Mouse (Mus musculus): Measurements from ENCODE around the gene Gpa33. TPM values are rescaled to one million over a fixed set of nuclear protein-coding genes. Genes with fewer than 3 reads are reported as not detected.

Gene Gpa33
- polyA plus RNA-seq, 1 experiment from 2014 or later = 0.29 TPM

DNA sequence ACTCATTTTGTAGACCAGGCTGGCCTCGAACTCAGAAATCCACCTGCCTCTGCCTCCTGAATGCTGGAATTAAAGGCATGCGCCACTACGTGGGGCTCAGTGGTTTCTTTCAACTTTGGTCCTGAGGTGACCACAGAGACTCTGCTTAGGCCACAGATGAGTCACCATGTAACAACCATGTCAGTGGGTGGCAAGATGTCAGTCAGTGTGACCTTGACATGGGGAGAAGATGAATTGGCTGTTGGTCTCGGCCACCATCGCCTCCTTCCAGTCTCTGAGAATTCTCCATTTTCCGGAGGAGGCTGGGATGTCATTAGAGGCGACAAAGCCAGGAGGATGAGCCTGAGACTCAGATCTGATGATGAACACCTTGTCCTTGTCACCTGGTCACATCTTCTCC lies 39.7 kb downstream of the Gpa33 start:
- Histone ChIP-seq H3K27ac (replicated peaks) (no peak overlapping the region), H3K4me2 (replicated peaks) (no peak overlapping the region), H3K27me3 (peaks cover 4% of the 10 kb centered on the region; the same call in 1 of the 2 replicates), H3K9me3 (no peaks in the 10 kb centered on the region), H3K4me1 (no peaks in the 10 kb centered on the region; the same call in 1 of the 2 replicates), H3K4me3 (no peak overlapping the region), H3K36me3 (no peaks in the 10 kb centered on the region), H3K9ac (replicated peaks) (no peak overlapping the region)
- ATAC-seq (ENCODE audit: low FRiP score, low read depth) = no peak
- 88% methylated on average over 7 of the region's 7 CpGs for WGBS

DNA sequence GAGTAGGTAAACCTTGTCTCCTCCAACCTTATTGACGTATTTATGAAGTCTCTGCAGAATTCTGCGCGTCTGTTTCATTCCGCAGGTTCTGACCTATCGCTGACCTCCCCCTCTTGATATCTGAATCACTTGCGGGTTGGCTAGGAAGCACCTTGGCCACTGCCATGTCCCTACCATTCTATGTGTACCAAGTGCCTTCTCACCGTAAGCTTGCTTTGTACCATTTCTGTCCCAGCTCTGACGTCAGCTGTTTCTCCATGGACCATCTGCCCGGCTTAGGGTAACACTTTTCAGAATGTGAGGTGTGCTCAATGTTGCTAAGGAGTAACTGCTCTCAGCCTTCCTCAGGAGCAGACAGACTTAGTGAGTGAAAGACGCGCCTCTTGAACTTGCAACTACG lies 40.8 kb downstream of the Gpa33 start:
- Histone ChIP-seq H3K36me3 (no peaks in the 10 kb centered on the region), H3K4me2 (replicated peaks) (no peak overlapping the region), H3K4me1 (no peaks in the 10 kb centered on the region), H3K27me3 (no peaks in the 10 kb centered on the region), H3K9me3 (no peaks in the 10 kb centered on the region), H3K4me3 (no peak overlapping the region), H3K27ac (replicated peaks) (no peak overlapping the region), H3K9ac (replicated peaks) (no peak overlapping the region)
- no peak for ATAC-seq (ENCODE audit: low FRiP score, low read depth)
- WGBS = 94% methylated on average over 12 of the region's 12 CpGs

DNA sequence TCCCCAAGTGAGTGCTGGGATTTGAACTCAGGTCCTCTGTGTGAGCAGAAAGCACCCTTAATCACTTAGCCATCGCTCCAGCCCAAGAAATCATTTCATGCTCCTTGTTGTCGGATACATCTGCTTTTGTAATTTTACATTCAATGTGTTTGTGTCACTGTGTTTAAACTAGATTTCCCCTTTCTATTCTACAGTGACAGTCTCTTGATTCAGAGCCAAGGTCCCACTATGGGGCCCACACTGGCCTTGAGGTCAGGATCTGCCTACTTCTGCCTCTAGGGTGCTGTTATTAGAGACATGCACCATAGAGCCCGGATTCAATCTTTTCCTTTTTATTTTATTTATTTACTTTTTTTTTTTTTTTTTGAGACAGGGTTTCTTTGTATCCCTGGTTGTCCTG lies 43.0 kb downstream of the Gpa33 start:
- no peak overlapping the region for H3K27ac ChIP-seq (replicated peaks)
- no peaks in the 10 kb centered on the region for H3K9me3 ChIP-seq
- H3K4me1 ChIP-seq = no peaks in the 10 kb centered on the region
- ATAC-seq (ENCODE audit: low FRiP score, low read depth) = no peak
- H3K27me3 ChIP-seq = no peaks in the 10 kb centered on the region
- no peak overlapping the region for H3K9ac ChIP-seq (replicated peaks)
- H3K4me3 ChIP-seq = no peak overlapping the region
- no peaks in the 10 kb centered on the region for H3K36me3 ChIP-seq
- H3K4me2 ChIP-seq (replicated peaks) = no peak overlapping the region
- 87% methylated on average over 3 of the region's 3 CpGs for WGBS

DNA sequence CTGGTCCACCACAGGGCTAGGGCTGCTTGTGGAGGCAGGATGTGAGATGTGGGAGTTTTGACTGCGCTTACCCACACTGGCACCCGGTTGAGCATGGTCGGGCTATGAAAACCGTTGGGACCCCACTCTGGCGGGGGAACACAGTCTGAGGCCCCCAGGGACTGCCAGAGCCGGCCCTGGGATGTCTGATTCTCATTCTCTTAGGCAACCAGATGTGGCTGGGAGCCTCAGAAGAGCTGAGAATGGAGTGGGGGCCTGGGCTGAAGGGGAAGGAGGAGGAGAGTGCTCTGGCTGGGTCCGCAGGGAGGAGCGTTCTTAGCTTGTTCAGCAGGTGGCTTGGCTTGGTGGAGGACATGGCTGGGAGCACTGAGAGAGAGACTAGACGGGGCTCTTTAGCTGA lies 43.6 kb downstream of the Gpa33 start:
- no peaks in the 10 kb centered on the region for H3K4me1 ChIP-seq
- no peak for ATAC-seq (ENCODE audit: low FRiP score, low read depth)
- no peaks in the 10 kb centered on the region for H3K36me3 ChIP-seq
- no peaks in the 10 kb centered on the region for H3K9me3 ChIP-seq
- H3K9ac ChIP-seq (replicated peaks) = no peak overlapping the region
- no peaks in the 10 kb centered on the region for H3K27me3 ChIP-seq
- no peak overlapping the region for H3K4me3 ChIP-seq
- WGBS = 83% methylated on average over 9 of the region's 9 CpGs
- no peak overlapping the region for H3K27ac ChIP-seq (replicated peaks)
- H3K4me2 ChIP-seq (replicated peaks) = no peak overlapping the region

DNA sequence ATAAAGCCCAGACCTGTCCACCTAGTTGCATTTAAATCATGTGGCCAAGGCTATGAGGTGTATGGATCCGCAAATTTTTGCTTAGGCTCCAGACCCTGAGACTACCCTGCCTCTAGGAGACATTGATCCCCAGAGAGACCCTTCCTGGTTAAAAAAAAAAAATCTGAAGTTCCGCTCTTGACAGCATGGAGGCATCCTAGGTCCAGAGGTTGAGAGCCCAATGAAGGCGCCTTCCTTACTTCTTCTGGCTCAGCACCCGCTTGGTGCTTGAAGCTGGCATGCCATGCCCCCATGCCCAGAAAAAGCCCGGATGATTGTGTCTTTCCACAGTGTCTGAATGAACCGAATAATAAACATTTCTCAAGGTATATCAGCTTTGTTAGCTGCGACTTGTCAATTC lies 51.5 kb downstream of the Gpa33 start:
- Histone ChIP-seq H3K4me3 (no peak overlapping the region), H3K27me3 (no peaks in the 10 kb centered on the region), H3K4me2 (replicated peaks) (no peak overlapping the region), H3K9ac (replicated peaks) (no peak overlapping the region), H3K36me3 (no peaks in the 10 kb centered on the region), H3K4me1 (no peaks in the 10 kb centered on the region), H3K9me3 (no peaks in the 10 kb centered on the region), H3K27ac (replicated peaks) (no peak overlapping the region)
- ATAC-seq (ENCODE audit: low FRiP score, low read depth) = no peak
- 87% methylated on average over 7 of the region's 7 CpGs for WGBS

DNA sequence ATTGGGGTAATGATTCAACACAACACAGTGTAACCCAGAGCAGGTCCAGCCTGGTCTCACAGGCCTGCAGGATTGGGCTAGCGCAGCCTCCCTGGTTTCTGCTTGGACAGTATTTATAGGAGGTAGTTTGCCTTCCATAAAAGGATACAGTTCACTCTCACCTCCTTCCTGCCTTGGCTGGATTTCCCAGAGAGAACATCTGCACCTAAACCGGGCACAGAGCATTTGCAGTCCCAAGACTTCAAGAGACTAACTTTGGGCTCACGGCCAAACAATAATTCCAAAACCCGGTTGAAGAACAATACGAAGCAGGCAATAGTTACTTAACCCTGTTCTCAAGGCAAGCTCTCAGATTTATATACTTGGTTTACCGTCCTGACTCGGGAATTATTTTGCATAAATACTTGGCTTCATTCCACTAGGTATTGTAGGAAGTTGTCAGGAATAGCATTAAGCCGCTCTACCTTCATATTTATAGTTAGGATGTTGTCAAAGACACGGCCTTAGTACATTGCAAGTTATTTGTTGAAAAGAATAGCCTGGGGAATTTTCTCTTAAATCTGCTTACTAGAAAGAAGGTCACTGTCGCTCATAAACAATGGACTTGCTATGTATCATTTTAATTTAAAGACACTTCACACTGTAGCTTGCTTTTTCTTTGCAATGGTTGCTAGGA lies 53.1 kb downstream of the Gpa33 start:
- 79% methylated on average over 10 of the region's 10 CpGs for WGBS
- no peak for ATAC-seq (ENCODE audit: low FRiP score, low read depth)
- no peak overlapping the region for H3K27ac ChIP-seq (replicated peaks)
- H3K9me3 ChIP-seq = no peaks in the 10 kb centered on the region
- H3K27me3 ChIP-seq = no peaks in the 10 kb centered on the region
- no peaks in the 10 kb centered on the region for H3K4me1 ChIP-seq
- no peak overlapping the region for H3K4me3 ChIP-seq
- no peak overlapping the region for H3K4me2 ChIP-seq (replicated peaks)
- H3K9ac ChIP-seq (replicated peaks) = no peak overlapping the region
- no peaks in the 10 kb centered on the region for H3K36me3 ChIP-seq

DNA sequence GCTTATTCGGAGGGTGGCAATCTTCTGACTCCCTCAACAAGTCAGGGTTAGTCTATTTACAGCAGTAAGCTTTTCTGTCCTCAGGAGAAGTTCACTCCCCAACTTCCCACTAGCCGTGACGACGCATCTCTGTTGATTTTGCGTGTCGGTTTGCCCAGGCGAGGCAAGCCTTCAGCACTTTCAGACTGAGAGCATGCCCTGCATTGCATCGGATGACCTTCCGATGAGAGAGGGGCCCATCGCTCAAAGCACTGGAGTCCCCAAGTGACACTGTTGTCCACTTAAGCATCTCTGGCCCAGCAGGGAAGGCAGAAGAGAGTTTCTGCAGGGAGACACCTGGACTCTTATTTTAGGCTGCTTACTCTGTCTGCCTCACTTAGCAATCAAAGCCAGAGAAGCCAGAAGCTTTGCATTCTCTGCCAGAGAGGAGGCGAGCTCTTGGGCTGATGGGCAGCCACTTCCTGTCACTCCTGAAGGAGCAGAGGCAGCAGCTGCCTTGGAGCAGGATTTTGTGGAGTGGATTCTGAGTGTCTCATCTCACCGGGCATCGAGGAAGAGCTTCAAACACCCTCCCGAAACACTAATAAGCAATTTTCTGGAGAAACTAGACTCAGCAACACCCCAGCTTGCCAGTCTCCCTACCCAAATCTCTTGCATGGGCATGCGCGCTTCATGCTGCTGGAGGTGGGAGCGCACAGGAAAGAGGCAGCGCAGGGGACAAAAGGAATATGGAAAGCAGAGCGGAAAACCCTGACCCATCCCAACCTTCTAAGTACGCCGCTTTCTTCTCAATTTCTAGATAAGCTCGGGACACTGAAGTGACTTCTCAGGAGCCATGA lies 54.6 kb downstream of the Gpa33 start:
- no peak for ATAC-seq (ENCODE audit: low FRiP score, low read depth)
- Histone ChIP-seq H3K4me3 (no peak overlapping the region), H3K27ac (replicated peaks) (no peak overlapping the region), H3K4me1 (no peaks in the 10 kb centered on the region), H3K27me3 (no peaks in the 10 kb centered on the region), H3K9me3 (no peaks in the 10 kb centered on the region), H3K9ac (replicated peaks) (no peak overlapping the region), H3K4me2 (replicated peaks) (no peak overlapping the region), H3K36me3 (no peaks in the 10 kb centered on the region)
- 85% methylated on average over 22 of the region's 22 CpGs for WGBS

DNA sequence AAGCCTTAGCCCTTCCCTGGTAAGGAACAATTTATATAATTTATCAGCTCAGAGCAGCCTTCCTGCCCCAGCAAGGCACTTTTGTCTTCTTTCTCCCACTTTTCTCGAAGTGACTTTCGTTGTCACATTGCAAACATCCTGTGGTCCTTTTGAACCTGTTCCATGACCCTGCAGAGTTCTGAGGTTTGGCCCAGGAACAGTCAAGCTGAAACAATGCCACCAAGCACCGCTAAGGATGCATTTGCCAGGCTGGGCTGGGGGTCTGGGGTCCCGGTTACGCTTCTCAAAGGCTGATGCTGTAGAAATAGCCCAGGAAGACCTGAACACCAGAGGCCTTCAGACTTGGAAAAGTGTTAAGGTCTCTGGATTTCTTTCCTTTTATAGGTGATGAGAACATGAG lies 55.3 kb downstream of the Gpa33 start:
- no peak for ATAC-seq (ENCODE audit: low FRiP score, low read depth)
- H3K27me3 ChIP-seq = no peaks in the 10 kb centered on the region
- 93% methylated on average over 5 of the region's 5 CpGs for WGBS
- peaks cover 3% of the 10 kb centered on the region; the same call in 1 of the 2 replicates for H3K4me1 ChIP-seq
- no peak overlapping the region for H3K4me3 ChIP-seq
- H3K4me2 ChIP-seq (replicated peaks) = no peak overlapping the region
- no peaks in the 10 kb centered on the region for H3K36me3 ChIP-seq
- H3K9me3 ChIP-seq = no peaks in the 10 kb centered on the region
- H3K9ac ChIP-seq (replicated peaks) = no peak overlapping the region
- no peak overlapping the region for H3K27ac ChIP-seq (replicated peaks)

DNA sequence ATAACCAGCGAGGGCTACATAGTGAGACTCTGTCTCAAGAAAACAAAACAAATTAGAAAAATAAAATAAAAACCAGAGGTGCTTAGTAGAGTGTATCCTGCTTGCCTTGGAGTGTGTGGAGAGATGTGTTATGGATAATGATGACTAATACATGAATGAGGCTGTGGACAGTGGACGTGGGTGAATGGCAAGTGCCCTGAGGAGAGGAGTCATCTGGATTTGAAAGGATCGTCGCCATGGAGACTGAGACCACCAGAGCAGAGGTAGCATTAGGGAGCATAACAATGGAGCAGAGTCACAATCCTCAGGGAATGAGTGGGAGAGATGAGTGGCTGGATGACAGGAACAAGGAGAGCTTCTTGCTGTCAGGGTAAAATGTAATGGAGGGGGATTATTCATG lies 59.8 kb downstream of the Gpa33 start:
- Histone ChIP-seq H3K27ac (replicated peaks) (no peak overlapping the region), H3K9ac (replicated peaks) (no peak overlapping the region), H3K27me3 (no peaks in the 10 kb centered on the region), H3K4me1 (peaks cover 3% of the 10 kb centered on the region; the same call in 1 of the 2 replicates), H3K4me2 (replicated peaks) (no peak overlapping the region), H3K36me3 (no peaks in the 10 kb centered on the region), H3K4me3 (no peak overlapping the region), H3K9me3 (no peaks in the 10 kb centered on the region)
- peak; percentile 66; the same call in 1 of the 2 replicates for ATAC-seq (ENCODE audit: low FRiP score, low read depth)
- 60% methylated on average over 4 of the region's 4 CpGs for WGBS

DNA sequence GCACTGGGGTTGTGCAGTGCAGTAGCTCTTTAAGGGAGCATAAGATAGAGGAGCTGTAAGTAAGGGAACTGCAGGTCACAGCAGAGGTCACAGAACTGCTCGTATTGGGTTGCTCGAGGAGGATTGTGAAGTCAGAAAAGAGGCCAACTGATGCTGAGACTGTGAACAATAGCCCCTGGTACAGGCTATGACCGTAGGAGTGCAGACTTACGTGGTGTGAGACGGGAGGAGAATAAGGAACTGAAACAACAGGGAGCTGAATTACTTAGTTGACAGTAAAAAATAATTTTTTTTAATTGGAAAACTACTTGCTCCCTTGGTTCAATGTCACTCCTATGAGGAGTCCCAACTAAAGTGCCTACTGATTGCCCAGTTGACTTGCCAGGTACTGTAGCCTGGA lies 74.1 kb downstream of the Gpa33 start:
- H3K27me3 ChIP-seq = no peaks in the 10 kb centered on the region
- no peaks in the 10 kb centered on the region for H3K9me3 ChIP-seq
- H3K4me2 ChIP-seq (replicated peaks) = no peak overlapping the region
- H3K4me3 ChIP-seq = no peak overlapping the region
- no peak overlapping the region for H3K27ac ChIP-seq (replicated peaks)
- no peaks in the 10 kb centered on the region for H3K36me3 ChIP-seq
- H3K4me1 ChIP-seq = no peaks in the 10 kb centered on the region
- WGBS = 17% methylated on average over 5 of the region's 5 CpGs
- no peak overlapping the region for H3K9ac ChIP-seq (replicated peaks)
- no peak for ATAC-seq (ENCODE audit: low FRiP score, low read depth)

DNA sequence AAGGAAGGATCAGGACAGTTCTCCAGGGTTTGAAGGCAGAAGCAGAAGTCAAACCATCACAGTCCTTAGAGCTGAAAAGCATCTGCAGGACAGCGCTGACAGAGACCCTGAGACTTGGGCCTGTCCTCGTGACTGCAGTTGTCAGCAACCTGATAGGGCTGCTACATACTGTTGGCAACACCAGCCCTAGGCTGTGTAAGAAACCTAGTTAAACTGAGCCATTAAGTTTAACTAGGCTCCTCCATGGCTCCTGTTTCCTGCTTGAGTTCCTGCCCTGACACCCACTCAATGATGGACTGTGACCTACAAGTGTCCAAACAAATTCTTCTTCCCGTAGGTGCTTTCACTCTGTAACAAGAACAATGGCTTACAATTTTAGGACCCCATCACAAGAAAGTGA lies 75.1 kb downstream of the Gpa33 start:
- no peaks in the 10 kb centered on the region for H3K4me1 ChIP-seq
- H3K27me3 ChIP-seq = no peaks in the 10 kb centered on the region
- no peak overlapping the region for H3K9ac ChIP-seq (replicated peaks)
- no peak overlapping the region for H3K4me2 ChIP-seq (replicated peaks)
- H3K27ac ChIP-seq (replicated peaks) = no peak overlapping the region
- no peaks in the 10 kb centered on the region for H3K9me3 ChIP-seq
- WGBS = 81% methylated on average over 3 of the region's 3 CpGs
- no peaks in the 10 kb centered on the region for H3K36me3 ChIP-seq
- H3K4me3 ChIP-seq = no peak overlapping the region
- no peak for ATAC-seq (ENCODE audit: low FRiP score, low read depth)

DNA sequence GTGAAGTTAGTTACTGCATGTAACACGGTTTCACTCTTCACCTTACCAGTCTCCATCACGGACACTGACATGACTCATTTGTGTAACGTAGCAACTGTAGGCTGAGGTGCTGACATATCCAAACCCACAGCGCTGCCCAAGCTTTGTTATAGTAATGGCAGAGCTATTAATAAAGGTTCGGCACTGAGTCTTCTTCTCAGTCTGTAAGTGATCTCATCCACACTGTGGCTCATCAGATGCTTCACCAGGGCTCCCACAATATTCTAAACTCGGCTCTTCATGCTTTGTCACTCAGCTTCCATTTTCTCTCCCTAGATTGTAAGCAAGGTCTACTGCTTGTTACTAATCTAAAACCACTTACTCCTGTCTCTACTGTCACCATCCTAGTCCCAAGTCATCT lies 79.3 kb downstream of the Gpa33 start:
- 91% methylated on average over 6 of the region's 6 CpGs for WGBS
- Histone ChIP-seq H3K27ac (replicated peaks) (no peak overlapping the region), H3K27me3 (no peaks in the 10 kb centered on the region), H3K4me3 (no peak overlapping the region), H3K36me3 (no peaks in the 10 kb centered on the region), H3K9ac (replicated peaks) (no peak overlapping the region), H3K4me2 (replicated peaks) (no peak overlapping the region), H3K4me1 (no peaks in the 10 kb centered on the region), H3K9me3 (no peaks in the 10 kb centered on the region)
- no peak for ATAC-seq (ENCODE audit: low FRiP score, low read depth)

Data from midbrain, embryonic 12.5 days (tissue).